Mouse (Mus musculus) brain, embryonic 18.5 days (tissue): ENCODE data around the gene Ostc.

ENCODE experiments used
- DNase-seq: peaks from one replicate; pipeline ENCODE4 v3.0.0-alpha.2; 2012; ENCODE audit warnings: low read depth, low spot score

The Ostc gene

DNA sequence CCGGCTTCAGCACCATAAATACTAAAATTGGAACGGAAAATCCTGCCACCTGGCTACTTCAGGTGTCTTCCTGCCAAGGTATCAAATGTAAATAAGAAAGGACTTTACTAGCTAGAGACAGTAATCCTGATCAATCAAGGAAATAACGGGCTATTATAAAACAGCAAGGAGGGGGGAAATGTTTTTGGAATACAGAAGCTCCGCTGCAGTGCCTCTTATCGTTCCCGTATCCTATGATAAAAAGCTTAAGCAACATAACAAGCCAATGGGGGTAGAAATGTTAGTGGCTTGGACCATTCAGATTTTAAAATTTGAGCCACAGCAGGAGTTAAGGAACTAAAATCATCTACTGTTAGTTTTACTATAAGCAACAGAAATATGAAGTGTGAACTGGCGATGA is 859 bp upstream of the Ostc start:
- no peak for DNase-seq

DNA sequence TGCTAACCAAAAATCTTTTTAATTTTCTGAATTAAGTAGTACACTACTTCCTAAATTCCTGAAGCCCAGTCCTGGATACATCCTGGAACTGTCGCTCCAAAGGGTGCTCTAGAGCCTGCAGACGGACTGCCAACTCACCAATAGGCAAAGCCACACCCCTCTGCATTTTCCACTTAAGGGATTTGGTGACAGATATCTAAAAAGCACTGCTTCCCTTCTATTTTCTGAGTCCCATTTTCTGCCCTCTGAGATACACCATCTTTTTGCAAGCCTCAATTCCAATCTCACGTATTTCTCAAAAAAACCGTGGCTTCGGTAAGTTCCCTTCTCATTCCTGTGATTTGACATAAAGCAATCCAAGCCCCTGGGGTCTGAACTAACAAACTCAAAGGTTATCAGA is 715 bp downstream of the Ostc start:
- DNase-seq: no peak

GRCm38 (mm10) chr3:130702289-130702688 is 7.0 kb downstream of the Ostc start:
- no peak for DNase-seq

GRCm38 (mm10) chr3:130697622-130698021 is 11.6 kb downstream of the Ostc start:
- no peak for DNase-seq

GRCm38 (mm10) chr3:130694705-130695104 is 14.5 kb downstream of the Ostc start:
- DNase-seq: no peak

DNA sequence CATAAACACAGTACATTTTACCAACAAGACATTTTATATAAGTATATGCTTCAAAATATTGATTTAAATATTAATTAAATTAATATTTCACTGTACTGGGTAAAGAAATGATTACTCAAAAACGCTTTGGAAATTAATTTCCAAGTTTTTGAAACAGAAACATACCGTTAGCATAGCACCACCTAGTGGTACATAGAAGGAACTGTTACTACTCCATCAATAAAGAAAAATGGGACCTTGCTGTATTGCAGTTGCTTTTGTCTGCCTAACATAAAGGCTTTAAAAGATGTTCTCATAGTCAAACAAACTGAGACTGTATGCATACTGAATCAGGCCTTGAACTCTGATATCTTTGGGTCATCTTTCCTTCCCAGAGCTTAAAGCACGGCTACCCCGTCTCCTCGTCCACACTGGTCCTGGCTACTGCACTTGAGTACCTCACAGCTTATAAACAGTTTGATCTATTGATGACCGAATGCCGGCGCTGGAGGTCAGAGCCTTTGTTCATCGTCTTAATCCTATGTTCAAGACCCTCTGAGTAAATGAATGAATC is 15.1 kb downstream of the Ostc start:
- DNase-seq: no peak

DNA sequence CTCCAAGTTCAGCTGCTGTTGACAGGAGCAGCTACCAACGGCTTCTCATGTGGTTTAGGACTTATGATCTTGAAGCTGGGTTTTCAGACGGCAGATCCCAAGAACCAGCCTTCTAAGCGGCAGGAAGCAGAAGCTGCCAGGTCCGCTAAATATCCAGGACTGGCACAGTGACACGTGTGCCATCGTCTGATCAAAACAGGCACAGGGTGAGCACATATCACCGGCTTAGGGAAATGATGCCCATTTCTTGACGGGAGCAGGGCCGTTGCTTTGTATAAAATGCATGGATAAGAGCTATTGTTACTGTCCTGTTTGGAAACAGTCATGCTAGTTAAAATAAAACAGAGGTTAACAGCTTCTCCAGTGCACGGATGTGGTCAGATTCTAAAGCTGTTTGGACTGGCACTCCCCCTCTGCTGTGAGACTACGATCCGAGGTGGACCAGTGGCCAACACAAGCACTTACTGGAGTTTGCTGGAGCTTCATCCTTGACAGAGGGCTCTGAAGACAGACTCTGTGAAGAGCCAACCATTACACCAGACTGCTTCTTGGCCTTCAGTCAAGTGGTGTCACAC is 17.6 kb downstream of the Ostc start:
- DNase-seq: no peak

DNA sequence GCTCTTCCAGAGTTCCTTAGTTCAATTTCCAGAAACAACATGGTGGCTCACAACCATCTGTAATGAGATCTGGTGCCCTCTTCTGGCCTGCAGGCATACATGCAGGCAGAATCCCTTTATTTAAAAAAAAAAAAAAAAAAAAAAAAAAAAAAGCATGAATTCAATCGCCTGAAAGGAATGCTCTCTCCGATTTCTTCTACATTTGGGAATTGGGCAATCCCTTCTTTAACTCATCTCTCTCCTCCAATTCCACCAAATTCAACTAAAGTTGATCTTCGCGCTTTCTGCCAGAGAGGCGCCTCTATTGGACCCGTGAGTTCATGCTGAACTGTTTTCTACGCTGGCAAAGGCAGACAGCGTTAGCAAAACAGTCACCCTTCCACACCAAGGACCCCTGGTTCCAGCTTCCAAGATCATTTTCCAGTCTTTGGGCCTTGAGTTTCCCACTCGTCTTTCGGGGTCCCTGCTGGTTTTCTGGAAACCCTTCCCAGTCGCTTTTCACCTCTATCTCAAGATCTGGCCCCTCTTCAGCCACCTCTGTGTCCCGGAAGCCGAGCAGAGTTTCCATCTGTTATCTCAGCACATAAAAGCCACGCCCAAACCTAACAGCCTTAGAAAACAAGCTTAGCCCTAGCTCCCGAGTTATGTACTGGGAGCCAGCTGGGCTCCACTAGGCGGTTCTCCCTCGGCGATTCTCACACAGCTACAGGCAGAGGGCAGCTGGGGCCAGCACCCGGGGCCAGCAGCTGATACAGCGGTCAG is 18.2 kb downstream of the Ostc start:
- DNase-seq: no peak

DNA sequence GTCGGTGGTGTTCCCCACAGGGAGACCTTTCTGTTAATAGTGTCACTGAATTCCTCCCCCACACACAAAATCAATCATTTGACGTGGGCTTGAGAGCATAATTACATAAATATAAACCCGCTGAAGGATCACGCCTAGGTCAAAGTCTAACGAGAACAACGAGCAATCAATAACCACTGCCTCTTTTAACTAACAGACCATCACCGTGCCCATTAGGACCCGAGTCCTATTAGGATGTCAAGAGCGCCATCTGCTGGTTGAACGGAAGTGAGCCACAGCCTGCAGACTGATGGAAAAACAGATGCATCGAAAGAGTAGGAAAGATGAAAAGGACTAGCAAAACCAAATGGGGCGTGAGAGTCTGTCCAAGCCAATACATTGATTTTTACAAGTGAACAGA is 19.6 kb downstream of the Ostc start:
- peak; percentile 55 for DNase-seq

DNA sequence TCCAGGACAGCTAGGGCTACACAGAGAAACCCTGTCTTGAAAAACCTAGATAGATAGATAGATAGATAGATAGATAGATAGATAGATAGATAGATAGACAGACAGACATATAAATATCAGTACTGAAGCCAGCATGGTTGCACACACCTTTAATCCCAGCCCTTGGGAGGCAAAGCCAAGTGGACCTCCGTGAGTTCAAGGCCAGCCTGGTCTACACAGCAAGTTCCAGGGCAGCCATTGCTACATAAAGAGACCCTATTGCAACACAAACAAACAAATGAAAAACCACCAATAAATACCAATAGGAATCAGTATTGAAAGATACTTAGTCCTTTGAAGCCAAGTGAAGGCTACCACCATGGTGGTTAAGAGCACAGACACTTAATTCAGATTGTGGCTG is 22.2 kb downstream of the Ostc start:
- DNase-seq: no peak

DNA sequence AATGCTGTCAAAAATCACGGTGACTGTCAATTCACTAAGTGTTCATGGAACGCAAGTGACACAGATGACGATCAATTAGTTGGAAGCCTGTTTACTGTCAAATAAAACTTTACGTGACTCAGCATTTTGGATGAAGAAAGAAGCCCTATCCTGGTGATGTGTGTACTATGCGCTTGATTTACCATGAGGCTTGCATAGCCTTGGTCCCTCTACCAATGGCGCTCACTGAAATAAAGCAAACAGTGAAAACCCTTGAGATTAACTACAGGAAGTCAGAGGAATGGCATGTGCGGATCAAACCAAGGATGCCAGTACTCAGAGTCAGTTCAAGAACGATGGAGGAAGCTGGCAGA is 24.3 kb downstream of the Ostc start:
- DNase-seq: no peak

GRCm38 (mm10) chr3:130684276-130685013 is 24.8 kb downstream of the Ostc start:
- no peak for DNase-seq

- no peak for DNase-seq
These were observed 25.4 kb downstream of the Ostc start for GRCm38 (mm10) chr3:130683836-130684235.

GRCm38 (mm10) chr3:130682183-130682582 is 27.1 kb downstream of the Ostc start:
- DNase-seq: no peak

GRCm38 (mm10) chr3:130681226-130681625 is 28.0 kb downstream of the Ostc start:
- DNase-seq: no peak

DNA sequence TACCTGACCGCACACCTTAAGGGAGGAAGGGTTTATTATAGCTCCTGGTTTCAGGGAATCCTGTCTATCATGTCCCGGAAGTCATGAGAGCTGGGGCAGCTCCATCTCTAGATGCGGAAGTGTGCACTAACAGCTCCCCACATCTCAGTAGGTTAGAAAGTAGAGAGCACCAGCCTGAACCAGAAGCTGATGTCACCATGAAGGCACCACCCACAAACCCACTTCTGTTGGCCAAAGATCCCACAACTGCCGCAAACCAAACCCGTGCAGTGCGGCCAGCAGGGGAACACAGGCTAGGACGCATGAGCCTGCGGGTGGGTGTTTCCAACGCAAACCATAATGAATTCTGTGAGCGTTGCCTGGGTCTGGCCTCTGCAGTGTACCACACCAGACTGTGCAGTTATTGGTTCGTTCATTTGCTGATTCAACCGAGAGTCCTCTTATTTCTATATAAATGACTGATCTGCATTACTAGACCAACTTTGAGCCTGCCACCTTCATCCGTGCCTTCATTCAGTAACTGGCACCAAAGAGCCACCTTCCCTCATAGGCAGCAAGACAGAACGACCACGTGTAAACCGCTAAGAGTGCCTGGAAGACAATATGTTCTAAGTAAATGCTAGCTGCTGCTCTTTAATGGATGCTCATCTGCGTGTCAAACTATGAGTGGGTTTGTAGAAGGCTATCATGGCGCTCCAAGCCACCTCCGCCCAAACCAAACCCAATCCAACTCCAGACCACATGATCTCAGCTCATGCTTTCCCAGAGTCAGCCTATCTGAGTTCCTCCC is 31.4 kb downstream of the Ostc start:
- DNase-seq: no peak

DNA sequence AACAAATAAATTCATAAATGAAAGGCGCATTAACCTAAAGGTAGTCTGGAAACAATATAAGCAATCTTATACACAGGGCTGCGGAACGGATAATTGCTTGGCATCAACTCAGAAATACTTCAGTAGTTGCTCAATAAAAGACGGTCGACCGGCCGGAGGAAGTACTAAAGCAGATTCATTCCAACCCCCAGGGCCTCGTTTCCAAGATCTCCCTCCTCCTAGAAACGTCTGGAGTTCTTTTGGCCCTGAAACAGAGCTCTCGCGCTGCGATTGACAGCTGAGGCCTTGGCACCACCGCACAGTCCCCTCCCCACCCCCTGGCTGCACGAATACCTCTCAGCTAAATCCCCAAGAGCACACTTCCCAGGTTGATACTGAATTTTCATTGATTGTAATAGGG is 38.0 kb downstream of the Ostc start:
- no peak for DNase-seq

GRCm38 (mm10) chr3:130662496-130662895 is 46.7 kb downstream of the Ostc start:
- no peak for DNase-seq

DNA sequence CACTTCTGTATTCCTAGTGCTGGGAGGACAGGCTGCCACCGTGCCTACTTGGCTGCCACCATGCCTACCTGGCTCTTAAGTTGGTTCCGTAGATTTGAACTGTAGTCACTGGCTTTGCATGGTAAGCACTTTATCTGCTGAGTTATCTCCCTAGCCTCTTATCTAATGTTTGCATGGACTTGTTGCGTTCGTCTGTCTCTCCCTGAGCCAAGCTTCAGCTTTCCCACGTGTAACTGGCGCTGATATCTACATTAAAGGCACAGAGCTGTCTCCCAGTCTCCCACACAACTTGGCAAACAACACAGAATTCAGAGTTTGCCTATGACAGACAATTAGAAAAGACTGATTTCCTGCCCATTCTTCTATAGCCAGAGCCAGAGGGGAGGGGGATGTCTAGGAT is 48.6 kb downstream of the Ostc start:
- no peak for DNase-seq

- DNase-seq: no peak
These were observed 59.7 kb downstream of the Ostc start for GRCm38 (mm10) chr3:130649569-130649968.

DNA sequence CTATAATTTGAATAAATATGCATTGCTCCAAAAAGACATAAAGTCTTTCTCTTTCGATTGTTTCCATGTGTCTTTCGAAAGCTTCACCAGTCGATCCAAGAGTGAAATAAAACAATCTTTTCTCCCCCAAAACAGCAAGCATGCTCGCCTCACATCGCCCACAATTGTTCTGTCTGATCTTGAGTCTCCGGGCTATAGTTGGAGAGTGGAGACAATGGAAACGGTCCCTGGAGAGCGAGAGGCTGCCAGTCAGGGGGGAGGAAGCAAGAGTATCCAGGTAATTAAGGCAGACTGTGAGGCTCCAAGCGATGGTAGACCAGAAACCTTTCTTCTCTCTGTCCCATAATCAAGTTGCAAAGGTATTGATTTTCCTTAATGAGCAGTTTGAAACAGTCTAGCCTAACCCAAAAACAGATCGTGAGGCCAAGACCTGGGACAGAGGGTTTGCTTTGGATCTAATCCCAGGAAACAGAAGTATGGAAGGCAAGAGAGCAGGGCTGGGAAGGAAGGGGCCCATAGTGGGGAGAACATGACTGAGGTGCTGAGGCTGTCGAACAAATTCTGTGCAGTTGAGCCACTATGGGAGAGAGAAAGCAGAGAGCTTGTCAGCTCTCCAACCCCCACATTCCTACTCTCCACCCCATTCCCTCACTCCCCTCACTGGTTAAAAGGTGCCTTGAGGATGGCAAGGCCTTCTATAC is 63.0 kb downstream of the Ostc start:
- no peak for DNase-seq
